Mouse (Mus musculus) left cerebral cortex, postnatal 14 days (tissue): ENCODE measurements around the gene Myoz2. TPM values are rescaled to one million over a fixed set of nuclear protein-coding genes. Genes with fewer than 3 reads are reported as not detected.

Source experiments
- DNase-seq, 2 experiments: peaks; one replicate each; pipeline ENCODE4 v3.0.0; 2021 to 2022; ENCODE audit warnings: low spot score in 2 of 2, mixed read lengths in 1 of 2
- intact Hi-C: fragments of 180-260 bp; cut with DNase I; formaldehyde crosslinking; loops from one replicate; pipeline ENCODE4 v1.15.1; 2025
- long read RNA-seq, 2 experiments: library from polyadenylated mRNA; stranded (forward); transcript quantifications; one replicate each; pipeline ENCODE4 v2.0.0; 2021
- total RNA-seq, 2 experiments: library from RNA; stranded (reverse); gene quantifications; 2 replicates each; pipeline ENCODE4 v1.2.3; 2021

Gene Myoz2
- not detected for total RNA-seq
- long read RNA-seq, experiment 1: 0 reads
- long read RNA-seq, experiment 2: 0 reads

- DNase-seq: no peak
- intact Hi-C loops: no loop called here
Observed at GRCm38 (mm10) chr3:123034752-123035151, at the start of gene Myoz2. Gene Myoz2, minus strand, starts transcription at chr3:123035015.

- no peak for DNase-seq
- intact Hi-C loops: no loop called here
Observed at GRCm38 (mm10) chr3:123081665-123082064, 46.9 kb upstream of the Myoz2 start.

- DNase-seq: no peak
- intact Hi-C loops: no loop called here
Observed at GRCm38 (mm10) chr3:123080943-123081342, 46.1 kb upstream of the Myoz2 start.

GRCm38 (mm10) chr3:123080017-123080725, 45.4 kb upstream of the Myoz2 start:
- no peak for DNase-seq
- intact Hi-C loops: no loop called here

- intact Hi-C loops: no loop called here
- no peak for DNase-seq
Observed at GRCm38 (mm10) chr3:123075759-123076158, 40.9 kb upstream of the Myoz2 start.

GRCm38 (mm10) chr3:123075034-123075433, 40.2 kb upstream of the Myoz2 start:
- no peak for DNase-seq
- intact Hi-C loops: no loop called here

- no peak for DNase-seq
- intact Hi-C loops: no loop called here
Observed at GRCm38 (mm10) chr3:123073351-123073750, 38.5 kb upstream of the Myoz2 start.

- DNase-seq: no peak
- intact Hi-C loops: no loop called here
Observed at GRCm38 (mm10) chr3:123072472-123072871, 37.7 kb upstream of the Myoz2 start.

GRCm38 (mm10) chr3:123070996-123071395, 36.2 kb upstream of the Myoz2 start:
- no peak for DNase-seq
- intact Hi-C loops: no loop called here

GRCm38 (mm10) chr3:123066836-123067235, 32.0 kb upstream of the Myoz2 start:
- intact Hi-C loops: no loop called here
- no peak for DNase-seq

GRCm38 (mm10) chr3:123065466-123065865, 30.7 kb upstream of the Myoz2 start:
- intact Hi-C loops: no loop called here
- DNase-seq: no peak

- intact Hi-C loops: no loop called here
- DNase-seq: no peak
Observed at GRCm38 (mm10) chr3:123064186-123064585, 29.4 kb upstream of the Myoz2 start.

GRCm38 (mm10) chr3:123061931-123062330, 27.1 kb upstream of the Myoz2 start:
- intact Hi-C loops: no loop called here
- DNase-seq: no peak

GRCm38 (mm10) chr3:123058832-123059231, 24.0 kb upstream of the Myoz2 start:
- intact Hi-C loops: no loop called here
- DNase-seq: no peak

- intact Hi-C loops: no loop called here
- no peak for DNase-seq
Observed at GRCm38 (mm10) chr3:123054178-123054577, 19.4 kb upstream of the Myoz2 start.

- DNase-seq: no peak
- intact Hi-C loops: no loop called here
Observed at GRCm38 (mm10) chr3:123053192-123053938, 18.6 kb upstream of the Myoz2 start.

- no peak for DNase-seq
- intact Hi-C loops: no loop called here
Observed at GRCm38 (mm10) chr3:123042308-123042707, 7.5 kb upstream of the Myoz2 start.

- DNase-seq: no peak
- intact Hi-C loops: no loop called here
Observed at GRCm38 (mm10) chr3:123033804-123034203, 1.0 kb downstream of the Myoz2 start.

- no peak for DNase-seq
- intact Hi-C loops: no loop called here
Observed at GRCm38 (mm10) chr3:123025634-123026033, 9.2 kb downstream of the Myoz2 start.

GRCm38 (mm10) chr3:123024496-123025234, 10.2 kb downstream of the Myoz2 start:
- DNase-seq: no peak
- intact Hi-C loops: no loop called here
